Mouse (Mus musculus) hindbrain, embryonic 14.5 days (tissue): ENCODE measurements at regions not wholly inside any gene's neighbourhood (a gene's known extent, or its start where the extent isn't known, plus 50 kb on each side); places are given as distances from the start of the nearest gene placed in this dataset.

ENCODE experiments used
- ATAC-seq: fragments of 200-750 bp; cut with Nextera tagmentation; 2 replicates; pipeline ENCODE4 v1.8.0; 2017; ENCODE audit warnings: moderate number of reproducible peaks, mild to moderate bottlenecking, moderate TSS enrichment, moderate library complexity; ENCODE audit not compliant: low FRiP score
- DNase-seq: peaks from one replicate; pipeline ENCODE4 v3.0.0-alpha.2; 2015; ENCODE audit warnings: low spot score
- H3K27ac ChIP-seq: fragments of 300-500 bp; sonication (generic); 2 replicates; pipeline ENCODE4 v1.5.1; 2014; ENCODE audit warnings: mild to moderate bottlenecking, moderate library complexity
- H3K27me3 ChIP-seq: fragments of 300-500 bp; sonication (generic); 2 replicates; pipeline ENCODE4 v1.6.1; 2014; ENCODE audit warnings: mild to moderate bottlenecking, low read length, mixed read lengths; ENCODE audit not compliant: control insufficient read depth, insufficient read depth
- H3K36me3 ChIP-seq: fragments of 300-500 bp; sonication (generic); replicated peaks from 2 replicates; pipeline ENCODE4 v1.6.1; 2014; ENCODE audit not compliant: control insufficient read depth, insufficient read depth
- H3K4me1 ChIP-seq: fragments of 300-500 bp; sonication (generic); replicated peaks from 2 replicates; pipeline ENCODE4 v1.6.1; 2014; ENCODE audit warnings: antibody characterized with exemption, low read length, mixed read lengths; ENCODE audit not compliant: control insufficient read depth, insufficient read depth
- H3K4me2 ChIP-seq: fragments of 300-500 bp; sonication (generic); replicated peaks from 2 replicates; pipeline ENCODE4 v1.6.1; 2014; ENCODE audit warnings: mild to moderate bottlenecking, moderate library complexity
- H3K4me3 ChIP-seq: fragments of 300-500 bp; sonication (generic); replicated peaks from 2 replicates; pipeline ENCODE4 v1.5.1; 2014; ENCODE audit warnings: mild to moderate bottlenecking, low read length
- H3K9ac ChIP-seq: fragments of 300-500 bp; sonication (generic); 2 replicates; pipeline ENCODE4 v1.6.1; 2014
- H3K9me3 ChIP-seq: fragments of 300-500 bp; sonication (generic); 2 replicates; pipeline ENCODE4 v1.6.1; 2016; ENCODE audit warnings: low read length; ENCODE audit not compliant: control insufficient read depth
- WGBS: fragments of 180-500 bp; shearing (Covaris S2); extraction: QIAGEN DNeasy Blood & Tissue Kit; methylation state at CpG from one replicate; pipeline ENCODE4 v1.1.7; 2014; 5-methylcytosine and 5-hydroxymethylcytosine counted together

DNA sequence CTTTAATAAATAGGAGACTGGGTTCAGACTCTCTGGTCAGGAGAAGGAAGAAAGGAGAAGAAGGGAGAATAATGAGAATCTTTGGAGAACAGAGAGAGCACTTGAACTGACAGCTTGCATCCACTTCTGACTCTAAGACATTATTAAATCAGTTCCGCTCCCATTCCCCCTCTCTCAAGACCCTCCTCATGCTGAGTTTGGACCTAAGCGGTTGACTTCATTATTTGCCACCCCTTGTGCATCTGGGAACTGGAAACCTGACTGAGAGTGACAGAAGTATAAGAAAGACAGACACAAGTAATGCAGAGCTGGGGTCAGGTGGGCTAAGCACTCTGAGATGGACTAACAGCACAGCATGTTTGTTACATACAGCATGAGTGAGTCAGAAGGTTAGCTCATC is 80.3 kb upstream of the Khdrbs2 start:
- Histone ChIP-seq H3K27ac (no peak overlapping the region), H3K4me1 (no peaks in the 10 kb centered on the region), H3K27me3 (no peaks in the 10 kb centered on the region), H3K9ac (no peak overlapping the region), H3K4me3 (no peak overlapping the region), H3K36me3 (no peaks in the 10 kb centered on the region), H3K4me2 (no peak overlapping the region), H3K9me3 (no peaks in the 10 kb centered on the region)
- 65% methylated on average over 2 of the region's 2 CpGs for whole genome bisulfite sequencing
- DNase-seq: no peak
- ATAC-seq: no peak

DNA sequence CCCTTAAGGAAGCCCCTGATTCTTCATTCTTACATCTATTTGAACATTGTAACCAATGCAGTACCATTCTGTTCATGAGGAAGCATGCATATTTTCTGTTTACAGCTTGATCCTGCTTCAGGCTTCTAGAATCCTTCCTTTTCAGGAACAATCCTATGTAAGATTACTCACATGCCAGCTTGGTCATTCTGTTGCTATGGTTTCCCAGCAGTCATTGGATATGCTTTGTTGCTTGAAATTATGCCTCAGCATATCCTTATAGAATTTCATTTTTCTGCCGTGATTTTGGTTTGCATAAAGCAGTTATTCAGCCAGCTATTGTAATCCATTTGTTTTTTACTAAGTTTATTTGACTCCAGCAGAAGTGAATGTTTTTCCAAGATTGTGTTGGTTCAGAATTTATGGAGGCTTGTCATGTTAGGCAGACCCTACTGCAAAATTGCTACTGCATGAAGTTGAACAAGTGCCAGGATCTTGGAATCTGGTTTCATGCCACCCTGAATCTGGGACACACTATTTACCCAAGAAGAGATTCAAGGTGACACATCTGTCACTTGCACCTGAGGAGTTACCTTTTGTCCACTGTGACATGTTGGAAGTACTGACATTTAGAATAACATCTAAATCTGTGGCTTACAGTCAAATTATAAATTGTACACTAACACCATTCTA is 79.4 kb upstream of the Khdrbs2 start:
- 47% methylated on average over 1 of the region's 1 CpGs for WGBS

DNA sequence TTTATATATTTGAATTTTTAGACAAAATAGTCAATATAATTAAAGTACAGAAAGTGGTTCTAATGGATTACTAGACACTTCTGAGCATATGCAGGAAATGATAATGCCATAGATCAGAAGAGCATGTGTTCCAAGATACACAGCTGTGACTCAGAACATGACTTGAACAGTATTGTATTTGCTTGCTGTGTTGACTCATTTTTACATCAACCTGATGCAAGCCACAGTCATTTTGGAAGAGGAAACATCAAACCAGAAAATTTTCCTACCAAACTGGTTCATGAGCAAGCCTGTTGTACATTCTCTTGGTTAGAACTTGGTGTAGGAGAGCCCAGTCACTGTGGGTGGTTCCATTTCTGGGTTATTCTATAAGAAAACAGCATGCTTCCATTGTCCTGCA is 68.5 kb upstream of the Khdrbs2 start:
- Histone ChIP-seq H3K9ac (no peak overlapping the region), H3K4me3 (no peak overlapping the region), H3K27me3 (no peaks in the 10 kb centered on the region), H3K4me2 (no peak overlapping the region), H3K36me3 (no peaks in the 10 kb centered on the region), H3K9me3 (no peaks in the 10 kb centered on the region), H3K27ac (no peak overlapping the region), H3K4me1 (no peaks in the 10 kb centered on the region)
- ATAC-seq (no peak), DNase-seq (no peak)

More for the DNA sequence above, 79.4 kb upstream of the Khdrbs2 start:
- no peak overlapping the region for H3K4me3 ChIP-seq
- 0 out of 2 replicates have a peak overlapping the region, but pooled peaks have one; percentile 2 for H3K27ac ChIP-seq
- H3K36me3 ChIP-seq: no peaks in the 10 kb centered on the region
- no peak overlapping the region for H3K9ac ChIP-seq
- no peak for ATAC-seq
- DNase-seq: no peak
- no peak overlapping the region for H3K4me2 ChIP-seq
- no peaks in the 10 kb centered on the region for H3K27me3 ChIP-seq
- no peaks in the 10 kb centered on the region for H3K9me3 ChIP-seq
- no peaks in the 10 kb centered on the region for H3K4me1 ChIP-seq
